Mouse (Mus musculus) cerebellum, adult 2 months (tissue): ENCODE measurements at regions not wholly inside any gene's neighbourhood (a gene's known extent, or its start where the extent isn't known, plus 50 kb on each side); places are given as distances from the start of the nearest gene placed in this dataset.

ENCODE experiments used
- CTCF ChIP-seq: fragments of 200-500 bp; IDR thresholded peaks from 2 replicates; pipeline ENCODE4 v1.5.1; 2011; ENCODE audit warnings: low read depth, mild to moderate bottlenecking, control low read depth, low read length, moderate library complexity, borderline replicate concordance; ENCODE audit not compliant: insufficient read depth
- POLR2A ChIP-seq: fragments of 200-500 bp; IDR thresholded peaks from 2 replicates; pipeline ENCODE4 v1.6.1; 2011; ENCODE audit warnings: low read length, control low read depth, borderline replicate concordance; ENCODE audit not compliant: insufficient read depth

DNA sequence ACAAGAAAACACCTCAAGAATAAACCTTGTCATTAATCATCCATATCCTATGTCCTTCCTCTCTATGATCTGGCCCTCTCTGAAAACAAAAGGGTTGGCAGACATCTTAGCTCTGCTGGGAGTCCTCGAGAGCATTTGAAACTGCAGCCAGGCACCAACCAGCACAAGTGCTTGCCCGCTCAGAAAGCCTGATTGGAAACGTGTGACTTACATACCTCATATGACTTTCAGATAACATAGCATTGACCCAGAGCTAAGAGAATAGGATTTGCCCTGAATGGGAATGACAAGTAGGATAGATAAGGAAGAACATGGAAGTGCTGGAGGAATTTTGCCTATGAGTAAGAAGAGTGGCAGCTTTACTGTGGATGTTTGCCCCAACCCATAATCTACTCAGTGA is 447.1 kb upstream of the Dab2 start:
- TF ChIP-seq CTCF = no peak
- no peak for TF ChIP-seq POLR2A
